Mouse (Mus musculus): ENCODE data around the gene Trpc4ap.

- TF ChIP-seq CTCF (IDR thresholded peaks at IDR 0.05; ENCODE audit: low read depth) = no peak
- TF ChIP-seq EP300 (IDR thresholded peaks at IDR 0.05; ENCODE audit: low read depth) = no peak
Measured at GRCm38 (mm10) chr2:155630590-155631416, 61.4 kb downstream of the Trpc4ap start.

Data from liver, embryonic 14.5 days (tissue).